Mouse (Mus musculus) monocyte, adult 5-6 weeks (primary cell): Measurements from ENCODE around the gene Nfkb2. TPM values are rescaled to one million over a fixed set of nuclear protein-coding genes. Genes with fewer than 3 reads are reported as not detected.

Experiments used
- ATAC-seq: fragments of 153-309, 156-312 bp; replicated peaks from 2 replicates; pipeline ENCODE4 v1.8.0; 2017; ENCODE audit warnings: mild to moderate bottlenecking; ENCODE audit not compliant: low TSS enrichment, insufficient number of reproducible peaks, severe bottlenecking, poor library complexity, low FRiP score
- total RNA-seq: library from RNA; stranded (forward); fragments of 200-1000, 200-491, 200-594 nt; gene quantifications from 3 replicates; pipeline ENCODE4 v1.2.3, GENCODE M21; 2017

Gene Nfkb2
- total RNA-seq, 1 experiment from 2014 or later: 48.8 TPM

- ATAC-seq: no peak
Observed at GRCm38 (mm10) chr19:46320076-46320785, 16.1 kb downstream of the Nfkb2 start.

- ATAC-seq: no peak
Observed at GRCm38 (mm10) chr19:46321101-46321943, 17.2 kb downstream of the Nfkb2 start.

- no peak for ATAC-seq
Observed at GRCm38 (mm10) chr19:46322144-46322995, 18.2 kb downstream of the Nfkb2 start.

- no peak for ATAC-seq
Observed at GRCm38 (mm10) chr19:46322996-46323572, 19.0 kb downstream of the Nfkb2 start.

- no peak for ATAC-seq
Observed at GRCm38 (mm10) chr19:46323716-46324115, 19.6 kb downstream of the Nfkb2 start.

GRCm38 (mm10) chr19:46324366-46324765 lies 20.2 kb downstream of the Nfkb2 start:
- no peak for ATAC-seq

GRCm38 (mm10) chr19:46324918-46325317 lies 20.8 kb downstream of the Nfkb2 start:
- ATAC-seq: no peak

GRCm38 (mm10) chr19:46326019-46326755 lies 22.1 kb downstream of the Nfkb2 start:
- ATAC-seq: no peak

- ATAC-seq: no peak
Observed at GRCm38 (mm10) chr19:46326756-46327305, 22.7 kb downstream of the Nfkb2 start, which contains the start of gene Psd. TSS of gene Psd (minus strand) at chr19:46327156.

- no peak for ATAC-seq
Observed at GRCm38 (mm10) chr19:46327531-46328064, 23.5 kb downstream of the Nfkb2 start.

GRCm38 (mm10) chr19:46328081-46329030 lies 24.2 kb downstream of the Nfkb2 start, which contains the start of gene Fbxl15:
TSS of gene Fbxl15 (plus strand) at chr19:46328184.
- ATAC-seq: peak; percentile 68

GRCm38 (mm10) chr19:46329031-46329641 lies 25.0 kb downstream of the Nfkb2 start:
- no peak for ATAC-seq

GRCm38 (mm10) chr19:46329951-46330350 lies 25.8 kb downstream of the Nfkb2 start:
- ATAC-seq: peak; percentile 70

GRCm38 (mm10) chr19:46330696-46331095 lies 26.6 kb downstream of the Nfkb2 start:
- no peak for ATAC-seq

- no peak for ATAC-seq
Observed at GRCm38 (mm10) chr19:46331326-46331725, 27.2 kb downstream of the Nfkb2 start.

- no peak for ATAC-seq
Observed at GRCm38 (mm10) chr19:46331936-46332335, 27.8 kb downstream of the Nfkb2 start.
